Mouse (Mus musculus): Measurements from ENCODE around the gene Tas2r126.

DNA sequence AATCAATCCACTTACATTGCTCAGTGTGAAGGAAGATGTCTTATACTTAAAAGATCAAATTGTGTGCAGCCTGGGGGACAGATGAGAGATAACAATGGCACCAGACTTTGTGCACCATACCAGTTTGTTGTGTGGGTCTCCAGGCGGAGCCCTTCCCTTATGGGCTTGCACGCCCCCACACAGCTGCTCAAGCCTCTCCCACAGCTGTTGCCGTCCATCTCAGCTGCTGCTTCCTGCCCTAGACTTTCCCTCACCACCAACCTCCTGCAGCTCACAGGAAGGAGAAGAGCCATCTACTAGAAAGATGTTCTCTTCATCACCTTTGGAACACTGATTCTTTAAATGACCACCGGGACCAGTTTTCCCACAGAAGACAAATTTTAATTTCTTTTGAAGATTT is 48.7 kb upstream of the Tas2r126 start:
- TF ChIP-seq CTCF (IDR thresholded peaks at IDR 0.05; ENCODE audit: insufficient read depth, low read depth, low read length) = no peak
- no peak for TF ChIP-seq POLR2A (IDR thresholded peaks at IDR 0.05; ENCODE audit: insufficient read depth, low read depth, low read length)

Data from olfactory bulb, adult 2 months (tissue).